Mouse (Mus musculus) lung, embryonic 14.5 days (tissue): ENCODE results near the gene Chst8. TPM values are rescaled to one million over a fixed set of nuclear protein-coding genes. Genes with fewer than 3 reads are reported as not detected.

Source experiments
- ATAC-seq: fragments of 200-750 bp; cut with Nextera tagmentation; 2 replicates; pipeline ENCODE4 v1.8.0; 2017; ENCODE audit warnings: mild to moderate bottlenecking, moderate TSS enrichment, moderate library complexity; ENCODE audit not compliant: insufficient read depth
- DNase-seq: peaks from one replicate; pipeline ENCODE4 v3.0.0-alpha.2; 2015
- H3K27ac ChIP-seq: fragments of 300-500 bp; sonication (generic); 2 replicates; pipeline ENCODE4 v1.5.1; 2014; ENCODE audit warnings: low read depth, mild to moderate bottlenecking, moderate library complexity
- H3K27me3 ChIP-seq: fragments of 300-500 bp; sonication (generic); 2 replicates; pipeline ENCODE4 v1.6.1; 2014; ENCODE audit warnings: low read length, control low read depth; ENCODE audit not compliant: insufficient read depth
- H3K36me3 ChIP-seq: fragments of 300-500 bp; sonication (generic); 2 replicates; pipeline ENCODE4 v1.6.1; 2014; ENCODE audit warnings: control low read depth; ENCODE audit not compliant: insufficient read depth
- H3K4me1 ChIP-seq: fragments of 300-500 bp; sonication (generic); 2 replicates; pipeline ENCODE4 v1.6.1; 2014; ENCODE audit warnings: antibody characterized with exemption, control low read depth; ENCODE audit not compliant: insufficient read depth
- H3K4me2 ChIP-seq: fragments of 300-500 bp; sonication (generic); 2 replicates; pipeline ENCODE4 v1.6.1; 2014; ENCODE audit warnings: mild to moderate bottlenecking
- H3K4me3 ChIP-seq: fragments of 300-500 bp; sonication (generic); 2 replicates; pipeline ENCODE4 v1.5.1; 2014; ENCODE audit warnings: low read depth, low read length
- H3K9ac ChIP-seq: fragments of 300-500 bp; sonication (generic); 2 replicates; pipeline ENCODE4 v1.6.1; 2014
- H3K9me3 ChIP-seq: fragments of 300-500 bp; sonication (generic); 2 replicates; pipeline ENCODE4 v1.6.1; 2016; ENCODE audit warnings: low read depth, low read length, control low read depth
- CTCF ChIP-seq: IDR thresholded peaks from 2 replicates; pipeline ENCODE4 v1.5.1; 2016; ENCODE audit warnings: antibody characterized with exemption, low read depth
- WGBS: fragments of 180-500 bp; shearing (Covaris S2); extraction: QIAGEN DNeasy Blood & Tissue Kit; methylation state at CpG from one replicate; pipeline ENCODE4 v1.1.7; 2014; 5-methylcytosine and 5-hydroxymethylcytosine counted together
- polyA plus RNA-seq: library from polyadenylated mRNA; unstranded; fragments of >200 nt; fragmentation: Nextera tagmentation; extraction: Ambion mirVana; gene quantifications from 2 replicates; pipeline ENCODE4 v1.2.1, GENCODE M21; 2014

Gene Chst8
- polyA plus RNA-seq, 1 experiment from 2014 or later, result 3.6 TPM

GRCm38 (mm10) chr7:34671911-34672310, 140.6 kb downstream of the Chst8 start:
- Histone ChIP-seq H3K27me3 (peaks cover 31% of the 10 kb centered on the region), H3K4me2 (no peak overlapping the region), H3K36me3 (no peaks in the 10 kb centered on the region), H3K9me3 (no peaks in the 10 kb centered on the region), H3K4me3 (no peak overlapping the region), H3K9ac (no peak overlapping the region), H3K27ac (no peak overlapping the region), H3K4me1 (no peaks in the 10 kb centered on the region)
- ATAC-seq (peak; percentile 45), DNase-seq (peak; percentile 96)
- 2% methylated on average over 6 of the region's 6 CpGs for WGBS
- TF ChIP-seq CTCF, result peak; percentile 100

DNA sequence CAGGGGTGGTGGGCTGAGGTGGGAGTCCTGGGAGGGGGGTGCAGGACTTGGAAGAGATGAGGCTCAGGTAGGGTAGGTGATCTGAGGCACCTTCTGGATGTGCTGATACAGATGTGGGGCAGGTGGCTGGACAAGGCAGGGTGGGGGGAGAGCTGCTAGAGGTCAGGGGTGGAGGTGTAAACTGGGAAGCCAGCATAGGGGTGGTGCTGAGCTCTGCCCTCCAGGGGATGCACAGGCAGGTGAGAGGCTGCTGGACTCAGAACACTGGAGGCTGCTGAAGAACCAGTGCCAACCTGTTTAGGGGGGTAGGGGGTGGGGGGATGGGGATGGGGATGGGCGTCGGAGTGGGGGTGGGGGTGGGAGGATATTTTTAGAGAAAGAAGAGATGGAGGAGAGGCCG, 141.7 kb downstream of the Chst8 start:
- no peak for DNase-seq
- no peak overlapping the region for H3K27ac ChIP-seq
- H3K4me3 ChIP-seq, result no peak overlapping the region
- no peaks in the 10 kb centered on the region for H3K9me3 ChIP-seq
- no peak overlapping the region for H3K9ac ChIP-seq
- no peaks in the 10 kb centered on the region for H3K36me3 ChIP-seq
- ATAC-seq, result no peak
- no peaks in the 10 kb centered on the region for H3K4me1 ChIP-seq
- WGBS, result 80% methylated on average over 3 of the region's 3 CpGs
- H3K4me2 ChIP-seq, result no peak overlapping the region
- peaks cover 28% of the 10 kb centered on the region for H3K27me3 ChIP-seq
- TF ChIP-seq CTCF, result no peak

GRCm38 (mm10) chr7:34669336-34669735, 143.2 kb downstream of the Chst8 start:
- WGBS, result 13% methylated on average over 9 of the region's 9 CpGs
- no peaks in the 10 kb centered on the region for H3K36me3 ChIP-seq
- no peak for TF ChIP-seq CTCF
- H3K27me3 ChIP-seq, result peaks cover 14% of the 10 kb centered on the region
- ATAC-seq, result no peak
- no peak overlapping the region for H3K9ac ChIP-seq
- H3K4me1 ChIP-seq, result no peaks in the 10 kb centered on the region
- H3K4me2 ChIP-seq, result no peak overlapping the region
- no peak overlapping the region for H3K4me3 ChIP-seq
- no peaks in the 10 kb centered on the region for H3K9me3 ChIP-seq
- no peak overlapping the region for H3K27ac ChIP-seq
- no peak for DNase-seq

DNA sequence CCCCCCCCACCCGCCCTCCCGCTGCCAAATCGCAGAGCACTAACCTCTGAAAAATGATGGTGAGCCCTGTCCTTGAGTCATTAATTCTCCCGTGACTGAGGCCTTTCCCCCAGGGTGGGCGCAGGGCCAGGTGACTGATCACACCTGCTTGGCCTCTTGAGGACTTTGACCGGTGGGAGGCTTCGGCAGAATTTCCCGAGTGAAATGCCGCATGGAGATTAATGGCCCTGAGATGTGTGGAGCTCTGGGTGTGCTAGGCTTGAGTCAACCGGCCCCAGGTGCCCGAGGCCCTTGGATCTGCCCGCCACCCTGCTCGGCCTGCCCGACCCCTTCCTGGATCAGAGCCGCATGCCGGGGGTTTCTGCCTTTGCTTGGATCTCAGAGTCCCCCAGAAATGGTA, 144.6 kb downstream of the Chst8 start:
- WGBS, result 67% methylated on average over 16 of the region's 16 CpGs
- H3K4me3 ChIP-seq, result no peak overlapping the region
- H3K4me1 ChIP-seq, result no peaks in the 10 kb centered on the region
- ATAC-seq (no peak), DNase-seq (no peak)
- H3K9ac ChIP-seq, result no peak overlapping the region
- no peak overlapping the region for H3K4me2 ChIP-seq
- no peaks in the 10 kb centered on the region for H3K36me3 ChIP-seq
- no peaks in the 10 kb centered on the region for H3K9me3 ChIP-seq
- no peaks in the 10 kb centered on the region; the same call in 1 of the 2 replicates for H3K27me3 ChIP-seq
- TF ChIP-seq CTCF, result no peak
- H3K27ac ChIP-seq, result no peak overlapping the region

- no peaks in the 10 kb centered on the region for H3K4me1 ChIP-seq
- H3K9me3 ChIP-seq, result no peaks in the 10 kb centered on the region
- H3K4me3 ChIP-seq, result no peak overlapping the region
- no peak overlapping the region for H3K27ac ChIP-seq
- DNase-seq (no peak), ATAC-seq (no peak)
- no peak overlapping the region for H3K9ac ChIP-seq
- no peaks in the 10 kb centered on the region; the same call in 1 of the 2 replicates for H3K27me3 ChIP-seq
- no peaks in the 10 kb centered on the region for H3K36me3 ChIP-seq
- H3K4me2 ChIP-seq, result no peak overlapping the region
- no peak for TF ChIP-seq CTCF
- WGBS, result 38% methylated on average over 7 of the region's 7 CpGs
Measured at GRCm38 (mm10) chr7:34663145-34663544, 149.4 kb downstream of the Chst8 start.

DNA sequence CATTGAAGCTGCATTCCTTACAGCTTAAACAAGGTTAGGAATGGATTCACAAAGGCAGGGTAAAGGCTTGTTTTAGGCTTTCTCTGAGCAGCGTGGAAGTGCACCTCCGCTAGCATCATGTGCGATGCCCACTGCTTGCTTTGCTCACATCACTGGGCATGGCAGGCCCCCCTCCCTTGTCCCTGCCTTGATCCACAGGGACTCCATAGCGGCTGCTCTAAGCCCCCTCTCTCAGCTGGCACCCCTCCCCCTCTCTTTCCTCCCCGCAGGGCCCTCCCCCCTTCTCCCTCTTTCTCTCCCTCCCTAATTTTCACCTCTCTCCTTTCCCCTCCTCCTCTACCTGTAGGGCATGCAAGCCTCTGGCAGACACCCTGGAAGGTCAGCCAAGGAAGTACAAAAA, 150.3 kb downstream of the Chst8 start:
- DNase-seq (no peak), ATAC-seq (no peak)
- Histone ChIP-seq H3K9ac (no peak overlapping the region), H3K27ac (no peak overlapping the region), H3K4me2 (no peak overlapping the region), H3K4me3 (no peak overlapping the region), H3K4me1 (no peaks in the 10 kb centered on the region), H3K36me3 (no peaks in the 10 kb centered on the region), H3K27me3 (no peaks in the 10 kb centered on the region; the same call in 1 of the 2 replicates), H3K9me3 (no peaks in the 10 kb centered on the region)
- TF ChIP-seq CTCF, result no peak
- 26% methylated on average over 5 of the region's 5 CpGs for WGBS

- Histone ChIP-seq H3K4me2 (no peak overlapping the region), H3K4me1 (no peaks in the 10 kb centered on the region), H3K9ac (no peak overlapping the region), H3K27ac (no peak overlapping the region), H3K9me3 (no peaks in the 10 kb centered on the region), H3K27me3 (no peaks in the 10 kb centered on the region; the same call in 1 of the 2 replicates), H3K36me3 (no peaks in the 10 kb centered on the region), H3K4me3 (no peak overlapping the region)
- no peak for TF ChIP-seq CTCF
- DNase-seq (no peak), ATAC-seq (no peak)
- 58% methylated on average over 5 of the region's 6 CpGs for WGBS
Measured at GRCm38 (mm10) chr7:34659386-34660085, 153.0 kb downstream of the Chst8 start.

GRCm38 (mm10) chr7:34656632-34657031, 155.9 kb downstream of the Chst8 start, which contains the start of gene Kctd15:
Gene Kctd15, minus strand, starts transcription at chr7:34656732.
- H3K9ac ChIP-seq, result peak within 1 kb of the TSS; percentile 94
- 61% methylated on average over 5 of the region's 5 CpGs for WGBS
- ATAC-seq, result no peak
- peak within 1 kb of the TSS; percentile 76 for H3K4me3 ChIP-seq
- peak within 1 kb of the TSS; percentile 99; the same call in 1 of the 2 replicates for H3K27ac ChIP-seq
- no peak for TF ChIP-seq CTCF
- H3K27me3 ChIP-seq, result no peaks in the 10 kb centered on the region
- H3K4me1 ChIP-seq, result no peaks in the 10 kb centered on the region
- H3K4me2 ChIP-seq, result peak within 1 kb of the TSS; percentile 80
- no peaks in the 10 kb centered on the region for H3K9me3 ChIP-seq
- no peak for DNase-seq
- H3K36me3 ChIP-seq, result no peaks in the 10 kb centered on the region
